Mouse (Mus musculus) megakaryocyte, embryonic 14.5 days (primary cell): ENCODE measurements around the gene Taar9. TPM values are rescaled to one million over a fixed set of nuclear protein-coding genes. Genes with fewer than 3 reads are reported as not detected.
A peak's percentile ranks its signal among the peaks of the same experiment; 100 is the strongest.
"Not testable (repeated sequence)": the region's sequence is repeated elsewhere in the genome, so short reads cannot be mapped to it uniquely, and the experiment has no call there.

ENCODE experiments used
- H3K27me3 ChIP-seq: replicated peaks from 2 replicates; pipeline ENCODE3; 2012; ENCODE audit warnings: inconsistent platforms
- H3K36me3 ChIP-seq: replicated peaks from 2 replicates; pipeline ENCODE3; 2012; ENCODE audit warnings: low read length, inconsistent platforms, mixed read lengths
- H3K4me1 ChIP-seq: 2 replicates; pipeline ENCODE4 v1.6.1; 2012; ENCODE audit warnings: inconsistent platforms
- H3K4me3 ChIP-seq: replicated peaks from 2 replicates; pipeline ENCODE3; 2012; ENCODE audit warnings: moderate library complexity, mild to moderate bottlenecking, inconsistent platforms
- H3K9me3 ChIP-seq: 2 replicates; pipeline ENCODE4 v1.6.1; 2012; ENCODE audit warnings: inconsistent platforms
- FLI1 ChIP-seq: IDR thresholded peaks from 2 replicates; pipeline ENCODE4 v1.6.1; 2012; ENCODE audit warnings: low read length, inconsistent platforms, mixed read lengths
- GATA1 ChIP-seq: IDR thresholded peaks from 3 replicates; pipeline ENCODE4 v1.6.1; 2012; ENCODE audit warnings: mixed read lengths, low read length, inconsistent platforms, borderline replicate concordance
- polyA plus RNA-seq: library from polyadenylated mRNA; stranded (reverse); fragments of >175 nt; gene quantifications from 2 replicates; pipeline ENCODE4 v1.2.3, GENCODE M21; 2012; ENCODE audit warnings: low replicate concordance; ENCODE audit not compliant: insufficient read depth

Taar9 gene
- polyA plus RNA-seq, 1 experiment, result not detected

DNA sequence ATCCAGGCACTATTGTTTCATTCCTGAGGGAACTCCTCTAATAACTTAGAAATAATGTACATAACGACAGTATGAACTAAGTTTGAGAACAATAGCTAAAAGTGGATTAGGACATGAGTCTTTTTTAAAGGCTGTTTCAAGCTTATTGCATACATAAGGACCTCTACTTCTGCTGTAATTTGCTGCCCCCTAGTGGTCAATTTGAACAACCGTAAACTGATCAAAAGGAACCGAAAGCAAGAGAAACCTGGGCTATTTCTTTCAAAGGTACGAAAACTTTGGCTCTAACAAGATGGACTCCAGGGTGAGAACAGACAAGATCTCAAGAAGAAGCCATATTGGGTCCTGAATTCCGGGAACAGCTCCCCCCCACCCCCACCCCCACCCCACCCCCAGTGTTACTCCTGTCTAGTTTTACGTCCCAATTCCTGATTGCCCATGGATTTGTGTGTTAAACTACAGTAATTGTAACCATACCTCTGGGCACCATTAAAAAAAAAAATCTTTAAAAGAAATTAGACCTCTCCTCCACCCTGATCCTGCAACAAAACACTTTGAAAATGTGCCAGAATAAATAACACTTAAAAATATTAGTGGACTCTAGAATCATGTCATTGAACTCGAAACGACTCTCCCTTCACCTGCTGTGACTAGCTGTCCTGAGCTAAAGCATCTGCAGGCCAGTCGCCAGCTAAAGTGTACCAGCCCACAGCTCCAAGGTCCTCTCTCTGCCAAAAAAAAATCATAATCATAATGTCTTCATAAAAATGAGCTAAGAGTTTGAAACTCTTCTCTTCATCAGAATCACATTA is 22.3 kb upstream of the Taar9 start:
- Histone ChIP-seq H3K4me3 (peak overlapping the region; percentile 84), H3K27me3 (no peaks in the 10 kb centered on the region), H3K4me1 (peaks cover 36% of the 10 kb centered on the region), H3K9me3 (no peaks in the 10 kb centered on the region), H3K36me3 (no peaks in the 10 kb centered on the region)
- no peak for TF ChIP-seq FLI1
- TF ChIP-seq GATA1, result no peak

DNA sequence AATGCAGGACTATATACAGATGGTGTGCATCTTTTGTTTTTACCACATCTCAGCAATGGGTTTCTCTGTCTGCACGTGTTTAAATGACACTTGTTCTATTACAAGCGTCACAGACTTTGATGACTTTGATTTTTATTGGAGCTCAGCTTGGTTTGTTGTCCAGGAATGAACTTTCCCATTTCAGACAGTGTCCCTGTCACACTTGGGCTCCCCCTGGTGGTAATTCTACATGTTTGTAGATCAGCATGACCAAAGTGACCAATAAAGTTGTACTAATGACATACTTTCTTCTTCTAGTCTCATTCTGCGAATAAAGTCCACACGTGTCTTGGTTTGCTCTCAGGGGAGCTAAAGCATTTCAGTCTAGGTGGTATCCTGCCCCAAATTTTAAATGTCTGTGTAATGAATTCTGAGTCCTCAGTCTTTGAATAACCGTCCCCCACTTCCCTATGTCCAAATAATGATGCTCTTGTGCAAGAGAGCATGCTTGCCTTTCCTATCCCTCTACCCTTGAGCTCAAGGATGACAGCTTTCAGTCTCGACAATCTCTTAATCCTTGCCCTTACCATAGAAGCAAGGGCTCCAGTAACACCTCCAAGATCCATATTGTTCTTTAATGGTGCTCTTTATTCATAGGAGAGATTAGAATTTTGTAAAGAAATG is 1.9 kb upstream of the Taar9 start:
- Histone ChIP-seq H3K27me3 (no peaks in the 10 kb centered on the region), H3K4me1 (peaks cover 49% of the 10 kb centered on the region), H3K36me3 (peaks cover 12% of the 10 kb centered on the region), H3K4me3 (no peak overlapping the region), H3K9me3 (peaks cover 17% of the 10 kb centered on the region)
- TF ChIP-seq GATA1, result no peak
- TF ChIP-seq FLI1, result no peak

DNA sequence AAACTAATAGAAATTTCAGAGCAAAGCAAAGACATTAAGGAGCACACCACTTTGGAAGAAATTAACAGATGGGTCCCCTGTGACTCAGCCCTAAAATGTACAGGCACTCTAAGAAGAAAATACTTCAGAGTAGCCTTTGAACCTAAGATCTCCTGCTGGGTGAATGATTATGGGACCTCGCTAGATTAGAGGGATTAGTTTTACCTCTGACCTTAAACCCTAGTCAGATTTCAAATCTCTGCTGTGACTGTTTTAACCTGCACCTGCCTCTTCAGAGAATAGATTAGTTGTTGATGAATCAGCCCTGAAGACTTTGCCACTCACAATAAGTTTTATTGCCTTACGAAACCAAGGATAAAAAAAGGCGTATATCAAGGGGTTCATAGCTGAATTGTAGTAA is 1.1 kb downstream of the Taar9 start:
- Histone ChIP-seq H3K36me3 (no peaks in the 10 kb centered on the region), H3K9me3 (no peaks in the 10 kb centered on the region), H3K4me1 (peaks cover 38% of the 10 kb centered on the region), H3K27me3 (no peaks in the 10 kb centered on the region), H3K4me3 (no peak overlapping the region)
- TF ChIP-seq GATA1 (no peak), FLI1 (no peak)

DNA sequence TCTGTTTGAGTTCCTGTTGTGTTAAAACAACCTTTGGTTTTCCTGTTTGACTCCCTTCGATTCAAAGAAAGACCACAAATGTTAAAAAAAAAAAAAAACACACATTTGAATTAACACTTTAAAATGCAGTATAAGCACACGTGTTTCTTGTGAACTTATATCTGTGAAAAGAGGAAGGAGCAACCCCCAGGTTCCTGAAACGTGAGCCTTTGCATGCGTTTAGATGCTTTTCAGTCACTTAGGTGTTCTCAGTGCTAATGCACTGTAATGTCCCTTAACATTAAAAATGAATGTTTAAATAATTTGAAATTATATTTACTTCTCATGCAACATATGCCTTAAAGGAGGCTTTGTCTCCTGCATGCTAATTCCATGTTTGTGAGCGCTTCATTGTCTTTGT is 1.6 kb downstream of the Taar9 start:
- H3K4me1 ChIP-seq, result peaks cover 35% of the 10 kb centered on the region
- H3K27me3 ChIP-seq, result no peaks in the 10 kb centered on the region
- no peak for TF ChIP-seq GATA1
- TF ChIP-seq FLI1, result no peak
- no peaks in the 10 kb centered on the region for H3K9me3 ChIP-seq
- H3K36me3 ChIP-seq, result no peaks in the 10 kb centered on the region
- no peak overlapping the region for H3K4me3 ChIP-seq

DNA sequence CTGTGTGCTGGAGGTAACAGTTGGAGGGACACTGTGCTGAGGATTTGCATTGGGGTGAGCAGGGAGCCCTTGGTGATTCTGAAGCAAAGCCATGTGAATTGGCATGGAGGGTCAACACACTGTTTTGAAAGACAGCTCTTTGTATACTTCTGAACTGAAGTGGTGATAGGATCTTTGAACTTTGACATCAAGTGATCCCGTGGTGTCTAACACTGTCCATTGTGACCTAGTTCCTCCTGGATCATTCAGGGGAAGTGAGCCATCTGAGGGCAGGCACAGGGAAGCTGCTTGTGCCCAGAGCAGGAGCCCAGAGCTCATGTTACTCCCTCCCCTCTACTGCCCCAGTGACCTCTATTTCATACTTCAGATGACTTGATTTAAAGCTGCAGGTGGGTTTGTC is 6.0 kb downstream of the Taar9 start:
- not testable (repeated sequence) for H3K4me3 ChIP-seq, H3K36me3 ChIP-seq, H3K9me3 ChIP-seq, H3K27me3 ChIP-seq
- peaks cover 16% of the 10 kb centered on the region for H3K4me1 ChIP-seq

DNA sequence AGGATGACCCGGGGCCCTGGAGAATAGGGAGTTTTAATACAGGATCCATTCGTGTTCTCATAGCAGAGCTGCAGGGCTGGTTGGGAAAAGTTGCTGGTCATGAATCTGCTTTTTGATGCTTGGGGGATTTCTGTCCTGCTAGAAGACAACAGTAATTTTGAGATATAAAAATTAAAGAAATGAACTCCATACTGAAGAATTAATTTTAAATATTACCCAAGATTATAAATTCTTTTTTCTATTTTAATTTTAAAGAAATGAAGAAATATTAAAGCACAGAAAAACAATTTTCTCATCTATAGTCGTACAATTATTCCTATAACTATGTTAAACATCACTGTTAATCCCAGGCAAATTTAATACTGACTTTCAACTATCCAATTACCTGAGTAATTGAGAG is 7.5 kb downstream of the Taar9 start, which contains the start of gene Taar8c:
Gene Taar8c (minus strand): TSS at position 101 of the 400 bp plus-strand sequence.
- H3K9me3 ChIP-seq, H3K4me3 ChIP-seq, H3K36me3 ChIP-seq, H3K27me3 ChIP-seq, H3K4me1 ChIP-seq: not testable (repeated sequence)

DNA sequence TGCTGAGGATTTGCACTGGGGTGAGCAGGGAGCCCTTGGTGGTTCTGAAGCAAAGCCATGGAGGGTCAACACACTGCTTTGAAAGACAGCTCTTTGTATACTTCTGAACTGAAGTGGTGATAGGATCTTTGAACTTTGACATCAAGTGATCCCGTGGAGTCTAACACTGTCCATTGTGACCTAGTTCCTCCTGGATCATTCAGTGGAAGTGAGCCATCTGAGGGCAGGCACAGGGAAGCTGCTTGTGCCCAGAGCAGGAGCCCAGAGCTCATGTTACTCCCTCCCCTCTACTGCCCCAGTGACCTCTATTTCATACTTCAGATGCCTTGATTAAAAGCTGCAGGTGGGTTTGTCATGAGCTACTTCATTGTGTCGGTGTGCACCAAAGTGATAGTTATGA is 12.3 kb downstream of the Taar9 start:
- H3K27me3 ChIP-seq, H3K4me1 ChIP-seq, H3K4me3 ChIP-seq, H3K36me3 ChIP-seq, H3K9me3 ChIP-seq: not testable (repeated sequence)

DNA sequence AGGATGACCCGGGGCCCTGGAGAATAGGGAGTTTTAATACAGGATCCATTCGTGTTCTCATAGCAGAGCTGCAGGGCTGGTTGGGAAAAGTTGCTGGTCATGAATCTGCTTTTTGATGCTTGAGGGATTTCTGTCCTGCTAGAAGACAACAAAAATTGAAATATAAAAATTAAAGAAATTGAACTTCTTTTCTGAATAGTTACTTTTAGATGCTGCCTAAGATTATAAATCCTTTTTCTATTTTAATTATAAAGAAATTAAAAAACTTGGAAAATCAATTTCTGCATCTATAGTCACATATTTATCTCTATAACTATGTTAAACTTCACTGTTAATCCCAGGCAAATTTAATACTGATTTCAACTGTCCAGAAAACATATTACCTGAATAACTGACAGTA is 17.1 kb downstream of the Taar9 start, which contains the start of gene Taar8b:
Gene Taar8b (minus strand): TSS at position 101 of the 400 bp plus-strand sequence.
- peaks cover 2% of the 10 kb centered on the region; the same call in 1 of the 2 replicates for H3K4me1 ChIP-seq
- no peaks in the 10 kb centered on the region for H3K9me3 ChIP-seq
- H3K27me3 ChIP-seq, result peaks cover 2% of the 10 kb centered on the region
- no peaks in the 10 kb centered on the region for H3K36me3 ChIP-seq
- no peak within 1 kb of the TSS for H3K4me3 ChIP-seq
- no peak for TF ChIP-seq FLI1
- TF ChIP-seq GATA1, result no peak

DNA sequence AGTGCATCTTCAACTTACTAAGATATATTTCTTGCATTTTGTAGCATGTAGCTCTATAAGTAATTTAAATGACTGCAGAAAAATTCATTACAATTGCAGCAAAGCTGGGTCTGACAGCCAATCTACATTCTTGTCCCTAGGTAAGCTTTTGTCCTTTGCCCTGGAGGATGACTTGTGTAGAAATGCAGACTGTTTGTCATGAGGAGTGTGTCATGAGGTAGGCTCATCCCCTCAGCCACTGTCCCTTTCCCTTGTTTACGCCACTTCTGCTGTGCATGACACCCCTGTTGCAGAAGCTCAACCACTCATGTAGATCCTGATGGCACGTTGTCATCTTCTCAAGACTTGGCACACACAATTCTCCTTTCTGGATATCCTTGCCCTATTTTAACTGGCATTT is 22.2 kb downstream of the Taar9 start:
- no peaks in the 10 kb centered on the region for H3K27me3 ChIP-seq
- no peaks in the 10 kb centered on the region for H3K9me3 ChIP-seq
- H3K4me3 ChIP-seq, result peak overlapping the region; percentile 42
- TF ChIP-seq FLI1 (no peak), GATA1 (no peak)
- peaks cover 4% of the 10 kb centered on the region; the same call in 1 of the 2 replicates for H3K4me1 ChIP-seq
- no peaks in the 10 kb centered on the region for H3K36me3 ChIP-seq

DNA sequence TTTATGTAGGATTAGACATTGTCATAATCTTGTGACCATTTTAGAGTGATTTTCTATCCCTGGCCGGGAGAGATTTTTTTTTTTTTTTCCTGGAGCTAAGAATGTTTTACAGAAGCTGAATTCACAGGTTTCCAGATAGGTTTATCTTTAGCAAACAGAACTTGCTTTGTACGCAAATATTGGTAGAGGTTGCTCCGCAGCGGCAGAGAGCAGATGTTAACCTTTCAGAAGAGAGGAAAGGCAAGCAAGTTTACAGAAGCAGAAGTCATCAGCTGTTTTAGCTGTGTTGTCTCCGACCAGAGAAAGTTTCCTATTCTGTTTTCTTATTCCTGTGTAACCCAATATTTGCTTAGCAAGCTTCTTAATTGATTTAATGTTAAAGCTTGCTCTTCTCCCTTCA is 22.8 kb downstream of the Taar9 start:
- Histone ChIP-seq H3K4me3 (no peak overlapping the region), H3K4me1 (peaks cover 4% of the 10 kb centered on the region; the same call in 1 of the 2 replicates), H3K36me3 (no peaks in the 10 kb centered on the region), H3K9me3 (no peaks in the 10 kb centered on the region), H3K27me3 (no peaks in the 10 kb centered on the region)
- TF ChIP-seq GATA1 (no peak), FLI1 (no peak)

DNA sequence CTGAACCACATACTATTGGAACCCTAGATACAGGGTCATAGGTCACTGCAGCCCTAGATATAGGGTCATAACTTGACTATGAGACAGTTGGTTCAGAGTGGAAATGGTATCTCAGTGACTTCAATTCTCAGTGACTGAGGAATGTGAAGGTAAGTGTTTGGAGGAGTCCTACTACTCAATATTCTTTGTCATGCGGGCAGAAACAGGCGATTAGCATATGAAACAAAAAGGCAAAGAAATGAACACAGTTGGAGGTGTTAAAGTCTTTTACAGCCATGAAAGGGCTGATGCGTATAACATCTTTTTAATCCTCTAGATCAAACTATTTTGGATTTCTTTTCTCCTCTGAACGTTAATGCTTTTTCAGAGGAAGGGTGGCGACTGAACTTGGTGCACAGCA is 23.4 kb downstream of the Taar9 start:
- Histone ChIP-seq H3K9me3 (no peaks in the 10 kb centered on the region), H3K36me3 (no peaks in the 10 kb centered on the region), H3K27me3 (no peaks in the 10 kb centered on the region), H3K4me1 (peaks cover 4% of the 10 kb centered on the region; the same call in 1 of the 2 replicates), H3K4me3 (no peak overlapping the region)
- TF ChIP-seq FLI1, result no peak
- TF ChIP-seq GATA1, result no peak
